Mouse (Mus musculus) gastrocnemius, postnatal 14 days (tissue): ENCODE data around the gene Mrpl19. TPM values are rescaled to one million over a fixed set of nuclear protein-coding genes. Genes with fewer than 3 reads are reported as not detected.

Experiments used
- DNase-seq: peaks from one replicate; pipeline ENCODE4 v3.0.0; 2021; ENCODE audit warnings: mixed read lengths
- intact Hi-C: fragments of 180-260 bp; cut with DNase I; formaldehyde crosslinking; loops from one replicate; pipeline ENCODE4 v1.15.1; 2025; ENCODE audit warnings: low total_unique reads
- long read RNA-seq, 2 experiments: library from polyadenylated mRNA; stranded (forward); transcript quantifications; one replicate each; pipeline ENCODE4 v2.0.0; 2021
- total RNA-seq, 2 experiments: library from RNA; stranded (reverse); gene quantifications; 2 replicates each; pipeline ENCODE4 v1.2.3; 2021

Mrpl19 gene
- total RNA-seq = 10 to 100 TPM; 24.2 to 24.7 TPM
- long read RNA-seq, experiment 1, full-length matches to known transcripts = 18 of 21 reads
- long read RNA-seq, experiment 1, partial matches to known transcripts = 0 of 21 reads
- long read RNA-seq, experiment 1, other reads (novel, unspliced or antisense) = 3 of 21 reads
- long read RNA-seq, experiment 2, full-length matches to known transcripts = 18 of 21 reads
- long read RNA-seq, experiment 2, partial matches to known transcripts = 0 of 21 reads
- long read RNA-seq, experiment 2, other reads (novel, unspliced or antisense) = 3 of 21 reads

DNA sequence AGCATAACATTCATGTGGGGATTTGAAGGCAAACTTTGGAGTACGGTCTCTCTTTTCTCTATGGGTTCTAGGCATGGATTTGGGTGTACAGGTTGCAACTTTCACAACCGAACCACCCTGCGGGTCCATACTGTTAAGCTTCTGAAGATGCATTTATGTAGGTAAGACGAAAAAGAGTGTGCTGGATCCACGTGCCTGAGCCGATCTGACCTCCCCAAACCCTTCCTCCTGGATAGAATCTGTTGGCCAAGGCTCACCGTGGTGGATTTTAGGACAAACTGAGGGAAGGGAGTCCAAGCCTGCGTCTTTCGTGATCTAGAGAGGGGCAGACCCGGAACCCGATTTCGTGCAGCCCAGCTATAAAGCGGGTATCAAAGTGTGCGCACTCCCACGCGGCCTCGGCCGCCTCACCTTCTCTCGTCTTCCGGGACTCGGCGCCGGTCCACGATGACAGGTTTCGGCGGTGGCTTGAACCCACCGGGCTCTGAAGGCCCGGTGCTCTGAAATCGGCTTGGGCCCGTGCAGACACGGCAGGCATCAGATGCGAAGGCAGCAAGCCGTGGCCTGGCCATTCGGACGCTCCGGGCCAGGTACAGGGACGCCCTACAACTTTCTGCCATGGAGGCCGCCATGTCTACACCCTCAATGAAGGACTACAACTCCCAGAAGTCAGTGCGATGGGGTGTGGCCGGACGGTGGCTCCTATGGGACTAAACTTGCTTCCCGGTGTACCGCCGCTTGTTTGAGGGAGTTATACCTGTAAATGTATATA lies at the start of gene Mrpl19:
Gene Mrpl19, minus strand, starts transcription at position 663 of the 772 bp plus-strand sequence.
- intact Hi-C loops = no loop called here
- peak; percentile 87 for DNase-seq

DNA sequence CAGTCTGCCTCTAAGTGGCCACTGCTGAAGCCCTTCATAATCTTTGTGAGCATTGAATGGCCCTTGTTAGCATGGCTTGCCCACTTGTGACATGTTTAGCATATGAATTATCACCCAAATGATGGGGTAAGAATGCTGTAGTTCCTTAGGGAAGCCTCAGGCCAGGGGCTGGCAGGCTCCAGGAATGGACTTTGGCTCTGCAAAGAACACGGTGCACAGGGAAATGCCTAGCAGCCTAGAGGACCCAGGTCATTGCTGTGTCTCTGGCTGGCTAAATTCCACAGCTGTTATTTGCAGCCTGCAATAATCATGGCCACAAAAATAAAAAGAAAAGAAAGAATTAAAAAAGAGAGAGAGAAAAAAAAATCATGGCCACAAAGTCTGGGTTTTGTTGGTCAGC lies 46.6 kb upstream of the Mrpl19 start:
- intact Hi-C loops = no loop called here
- DNase-seq = no peak

DNA sequence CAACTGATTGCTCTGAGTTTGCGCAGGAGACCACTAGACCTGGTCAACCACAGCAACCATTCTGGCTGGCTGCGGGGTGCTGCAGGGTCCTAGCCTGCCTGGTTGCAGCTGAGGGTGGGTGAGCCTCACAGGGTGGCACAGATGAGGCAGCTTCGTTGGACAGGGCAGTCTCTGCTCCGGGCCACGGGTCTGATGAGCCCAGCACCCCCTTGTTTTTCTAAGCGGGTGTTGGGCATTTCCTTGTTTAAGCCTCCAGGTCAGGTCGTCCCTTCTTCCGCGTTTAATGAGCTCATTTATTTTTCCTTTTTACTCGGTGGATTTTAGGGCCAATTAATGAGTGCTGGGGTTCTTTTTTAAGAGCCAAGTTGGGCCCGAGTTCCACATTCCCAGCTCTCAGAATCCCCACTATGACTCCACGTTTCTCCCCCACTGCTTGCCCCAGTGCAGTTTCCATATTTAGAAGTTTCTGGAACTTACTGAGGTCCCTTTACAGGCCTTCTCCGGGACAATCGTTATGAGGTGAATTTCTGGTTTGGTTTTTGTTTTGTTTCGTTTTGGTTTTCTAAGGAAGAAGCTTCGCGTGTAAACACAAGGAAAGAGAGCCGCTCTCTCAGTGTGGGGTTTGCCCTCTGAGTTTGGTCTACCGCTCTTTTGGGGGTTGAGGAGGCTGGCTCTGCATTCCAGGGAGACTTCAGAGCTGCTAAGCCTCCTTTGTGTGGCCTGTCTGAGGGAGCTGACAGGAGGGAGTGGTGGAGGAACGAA lies 24.5 kb upstream of the Mrpl19 start:
- intact Hi-C loops = no loop called here
- no peak for DNase-seq

DNA sequence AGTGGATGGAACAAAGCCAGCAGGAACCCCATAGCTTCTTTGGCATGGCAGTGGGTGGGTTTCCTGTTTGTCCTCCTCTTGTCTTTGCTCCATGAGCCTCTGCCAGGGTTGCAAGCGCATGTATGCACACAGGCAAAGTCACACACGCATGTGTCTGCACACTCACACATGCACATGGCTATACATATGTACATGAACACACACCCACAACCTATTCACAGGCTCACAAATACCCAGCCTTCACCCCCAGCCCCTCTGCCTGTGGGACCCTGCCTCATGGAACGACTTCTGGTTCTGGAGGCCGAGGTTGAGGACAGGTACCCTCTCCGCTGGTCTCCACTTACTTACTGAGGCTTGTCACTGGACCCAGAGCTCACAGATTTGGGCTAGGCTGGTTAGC lies 22.6 kb upstream of the Mrpl19 start:
- intact Hi-C loops = loop anchor here (5.0 kb wide), 1 partner anchor 134 kb away; no protein-coding TSS in a partner anchor
- DNase-seq = no peak

DNA sequence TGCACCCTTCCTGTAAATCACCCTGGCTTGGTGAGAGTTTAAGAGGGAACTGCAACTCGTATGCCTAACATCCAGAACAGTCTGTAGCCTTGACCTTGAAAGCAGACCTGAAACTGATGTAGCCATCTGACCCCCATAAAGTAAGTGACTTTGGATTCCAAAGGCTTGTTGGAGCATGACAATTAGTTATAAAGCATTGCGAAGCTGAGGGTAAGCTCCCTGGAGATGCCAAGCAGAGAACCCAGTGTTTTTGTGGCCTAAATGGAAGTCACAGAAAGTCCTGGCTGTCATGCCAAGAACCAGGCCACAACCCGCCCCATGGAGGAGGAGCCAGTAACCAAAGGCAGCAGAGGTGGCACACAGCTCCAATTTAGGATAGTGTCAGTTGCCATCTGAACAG lies 21.8 kb upstream of the Mrpl19 start:
- intact Hi-C loops = loop anchor here (5.0 kb wide), 1 partner anchor 135 kb away; no protein-coding TSS in a partner anchor
- peak; percentile 13 for DNase-seq

DNA sequence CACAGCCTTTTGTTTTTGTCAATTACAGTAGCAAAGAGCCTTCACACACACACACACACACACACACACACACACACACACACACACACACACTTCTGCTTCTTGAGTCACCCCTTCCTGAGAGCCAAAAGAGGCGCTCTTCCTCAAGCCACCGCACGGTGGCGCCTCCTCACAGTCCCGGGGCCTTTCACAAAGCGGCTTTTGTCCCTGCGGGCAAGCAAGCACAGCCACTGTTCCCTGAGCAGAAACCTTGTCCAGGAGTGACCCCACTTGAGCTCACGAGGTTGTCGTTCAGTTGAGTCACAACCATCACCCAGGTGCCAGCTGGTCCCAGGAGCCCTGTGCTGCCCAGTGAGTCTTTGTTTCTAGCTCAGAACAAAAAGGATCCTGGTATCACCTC lies 21.3 kb upstream of the Mrpl19 start:
- DNase-seq = peak; percentile 76
- intact Hi-C loops = loop anchor here (5.0 kb wide), 1 partner anchor 135 kb away; no protein-coding TSS in a partner anchor

GRCm38 (mm10) chr6:81986599-81986998 lies 20.8 kb upstream of the Mrpl19 start:
- DNase-seq = no peak
- intact Hi-C loops = loop anchor here (5.0 kb wide), 1 partner anchor 136 kb away; no protein-coding TSS in a partner anchor

DNA sequence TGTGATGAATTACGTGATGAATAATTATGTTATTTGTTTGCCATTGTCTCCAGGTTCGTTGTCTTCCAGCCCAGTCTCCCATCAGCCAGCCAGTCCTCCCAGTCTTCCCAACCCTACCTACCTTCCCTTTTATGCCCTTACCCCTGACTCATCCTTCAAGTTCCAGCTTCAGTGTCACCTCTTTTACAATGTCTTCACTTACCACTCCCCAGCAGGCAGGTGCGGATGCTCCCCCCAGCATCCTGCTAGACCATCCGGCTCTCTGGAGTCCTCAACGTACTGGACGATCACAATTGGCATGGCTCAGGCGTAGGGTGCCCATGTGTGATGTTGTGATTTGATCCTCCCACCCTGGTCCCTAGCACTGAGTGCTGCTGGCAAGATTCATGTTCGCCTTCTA lies 20.4 kb upstream of the Mrpl19 start:
- intact Hi-C loops = loop anchor here (5.0 kb wide), 1 partner anchor 136 kb away; no protein-coding TSS in a partner anchor
- DNase-seq = no peak

GRCm38 (mm10) chr6:81979286-81979685 lies 13.5 kb upstream of the Mrpl19 start:
- DNase-seq = no peak
- intact Hi-C loops = loop anchor here (10.0 kb wide), 1 partner anchor 726 kb away; the partner anchor contains the start of gene Pole4

GRCm38 (mm10) chr6:81975971-81976621 lies 10.3 kb upstream of the Mrpl19 start:
- peak; percentile 59 for DNase-seq
- intact Hi-C loops = loop anchor here (10.0 kb wide), 1 partner anchor 729 kb away; the partner anchor contains the start of gene Pole4

- no peak for DNase-seq
- intact Hi-C loops = loop anchor here (10.0 kb wide), 1 partner anchor 732 kb away; the partner anchor contains the start of gene Pole4
These were observed 6.8 kb upstream of the Mrpl19 start for GRCm38 (mm10) chr6:81972595-81972994.

- DNase-seq = no peak
- intact Hi-C loops = loop anchor here (10.0 kb wide), 1 partner anchor 734 kb away; the partner anchor contains the start of gene Pole4
These were observed 5.4 kb upstream of the Mrpl19 start for GRCm38 (mm10) chr6:81971196-81971595.

DNA sequence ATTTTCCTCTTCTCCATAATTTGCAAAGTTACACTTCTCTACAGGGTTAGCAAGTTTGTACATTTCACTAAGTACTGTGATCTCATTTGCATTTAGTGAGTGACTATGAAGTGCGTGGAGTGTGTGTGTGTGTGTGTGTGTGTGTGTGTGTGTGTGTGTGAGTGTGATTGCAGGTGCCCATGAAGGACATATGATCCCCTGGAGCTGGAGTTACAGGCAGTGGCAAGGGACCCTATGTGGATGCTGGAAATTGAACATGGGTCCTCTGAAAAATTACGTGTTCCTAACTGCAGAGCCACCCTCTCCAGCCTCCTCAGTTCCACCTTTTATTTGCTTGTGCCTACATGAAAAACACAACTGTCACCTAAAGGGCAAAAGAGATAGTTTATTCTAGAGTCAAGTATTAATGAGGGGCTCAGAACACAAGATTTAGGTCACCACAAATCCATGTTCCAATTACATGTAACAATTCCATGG lies 348 bp upstream of the Mrpl19 start:
- no peak for DNase-seq
- intact Hi-C loops = no loop called here

- DNase-seq = no peak
- intact Hi-C loops = no loop called here
These were observed 5.5 kb downstream of the Mrpl19 start for GRCm38 (mm10) chr6:81960284-81960683.

- intact Hi-C loops = no loop called here
- DNase-seq = no peak
These were observed 5.9 kb downstream of the Mrpl19 start for GRCm38 (mm10) chr6:81959866-81960265.

GRCm38 (mm10) chr6:81957992-81958391 lies 7.8 kb downstream of the Mrpl19 start:
- no peak for DNase-seq
- intact Hi-C loops = no loop called here

GRCm38 (mm10) chr6:81956399-81956798 lies 9.4 kb downstream of the Mrpl19 start:
- intact Hi-C loops = no loop called here
- no peak for DNase-seq

DNA sequence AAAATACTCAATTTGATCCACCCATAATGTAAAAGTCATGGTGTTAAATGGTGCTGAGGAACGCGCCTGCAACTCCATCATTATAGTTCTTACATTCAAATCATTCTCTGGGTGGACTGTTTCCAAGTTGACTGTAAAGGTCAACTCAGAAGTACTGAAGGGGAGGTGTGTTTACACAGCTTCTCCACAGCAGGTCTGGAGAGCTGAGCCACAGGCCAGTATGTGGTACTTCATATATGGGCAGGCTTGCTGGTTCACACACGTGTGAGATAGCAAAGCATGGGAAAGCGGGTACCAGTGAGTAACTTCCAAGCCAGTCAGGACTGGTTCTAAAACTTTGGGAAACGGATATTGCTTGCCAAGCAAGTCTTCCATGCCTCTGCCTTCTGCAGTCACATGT lies 10.6 kb downstream of the Mrpl19 start:
- DNase-seq = no peak
- intact Hi-C loops = no loop called here

- no peak for DNase-seq
These were observed 18.9 kb downstream of the Mrpl19 start for GRCm38 (mm10) chr6:81946906-81947305.

More at GRCm38 (mm10) chr6:81946906-81947305, 18.9 kb downstream of the Mrpl19 start:
- intact Hi-C loops = no loop called here
